Mouse (Mus musculus) small intestine, adult 2 months (tissue): ENCODE data around the gene Macrod1.

Experiments used
- CTCF ChIP-seq: fragments of 200-500 bp; IDR thresholded peaks from 2 replicates; pipeline ENCODE4 v1.5.1; 2012; ENCODE audit warnings: low read depth, mild to moderate bottlenecking, control low read depth, inconsistent platforms, low read length, moderate library complexity, mixed read lengths; ENCODE audit not compliant: insufficient replicate concordance, insufficient read length; ENCODE audit errors: extremely low read depth
- POLR2A ChIP-seq: fragments of 200-500 bp; IDR thresholded peaks from 2 replicates; pipeline ENCODE4 v1.6.1; 2012; ENCODE audit warnings: low read depth, mild to moderate bottlenecking, control low read depth, inconsistent platforms, low read length, moderate library complexity

- TF ChIP-seq CTCF = no peak
- TF ChIP-seq POLR2A = no peak
These were observed 148.7 kb downstream of the Macrod1 start for GRCm38 (mm10) chr19:7205326-7205725.
